Mouse (Mus musculus): Measurements from ENCODE around the gene D230025D16Rik.

GRCm38 (mm10) chr8:105205748-105206147, 19.2 kb upstream of the D230025D16Rik start:
- TF ChIP-seq POLR2A (IDR thresholded peaks at IDR 0.05; ENCODE audit: extremely low read depth, insufficient read depth, low read length) = no peak
- TF ChIP-seq CTCF (IDR thresholded peaks at IDR 0.05; ENCODE audit: low read depth, low read length) = no peak
